Mouse (Mus musculus) ES-E14 (cell line): Measurements from ENCODE around the gene Olfr175-ps1.

Experiments
- HCFC1 ChIP-seq: IDR thresholded peaks from 2 replicates; pipeline ENCODE4 v1.6.1; 2012; ENCODE audit warnings: low read length, inconsistent platforms, borderline replicate concordance; ENCODE audit not compliant: insufficient read depth
- MAFK ChIP-seq: IDR thresholded peaks from 2 replicates; pipeline ENCODE4 v1.6.1; 2014; ENCODE audit warnings: mild to moderate bottlenecking, low read depth, low read length, inconsistent platforms; ENCODE audit not compliant: insufficient read depth

- TF ChIP-seq HCFC1 (no peak), MAFK (no peak)
Measured at GRCm38 (mm10) chr16:58860032-58860737, 33.6 kb upstream of the Olfr175-ps1 start.
